Mouse (Mus musculus): ENCODE measurements around the gene Tbrg1. TPM values are rescaled to one million over a fixed set of nuclear protein-coding genes. Genes with fewer than 3 reads are reported as not detected.

Tbrg1 gene
- polyA plus RNA-seq, 1 experiment from 2014 or later: 97.7 TPM

- DNase-seq (ENCODE audit: low read depth, low spot score) (no peak), ATAC-seq (no peak)
- no peaks in the 10 kb centered on the region for H3K27me3 ChIP-seq
- in situ Hi-C loops (cut with MboI; ENCODE audit: low pct_unique_long_range_greater_than_20kb): no loop called here
- ChIA-PET CTCF (interaction anchor here (1.1 to 3.6 kb wide), 3 partner anchors 19 to 300 kb away, joined by 3 to 12 read pairs (median 3); no protein-coding TSS in a partner anchor), POLR2A (no interaction called here)
- TF ChIP-seq CTCF (IDR thresholded peaks at IDR 0.05): no peak
Observed at GRCm38 (mm10) chr9:37632305-37632704, 24.8 kb downstream of the Tbrg1 start.

- TF ChIP-seq CTCF (IDR thresholded peaks at IDR 0.05): no peak
- ChIA-PET CTCF (interaction anchor here (1.8 kb wide), 1 partner anchor 15 kb away, joined by 7 read pairs; no protein-coding TSS in a partner anchor), POLR2A (no interaction called here)
- in situ Hi-C loops (cut with MboI; ENCODE audit: low pct_unique_long_range_greater_than_20kb): no loop called here
- DNase-seq (ENCODE audit: low read depth, low spot score) (no peak), ATAC-seq (no peak)
- H3K27me3 ChIP-seq: no peaks in the 10 kb centered on the region
Observed at GRCm38 (mm10) chr9:37629941-37630340, 27.2 kb downstream of the Tbrg1 start.

- no peak for DNase-seq (ENCODE audit: low read depth, low spot score)
- ChIA-PET POLR2A (no interaction called here), CTCF (no interaction called here)
- ATAC-seq: no peak
- TF ChIP-seq CTCF (IDR thresholded peaks at IDR 0.05): no peak
- no peaks in the 10 kb centered on the region for H3K27me3 ChIP-seq
- in situ Hi-C loops (cut with MboI; ENCODE audit: low pct_unique_long_range_greater_than_20kb): no loop called here
Observed at GRCm38 (mm10) chr9:37628581-37628980, 28.5 kb downstream of the Tbrg1 start.

- no peak for ATAC-seq
- no peaks in the 10 kb centered on the region for H3K27me3 ChIP-seq
- TF ChIP-seq CTCF (IDR thresholded peaks at IDR 0.05): no peak
- CTCF ChIA-PET: no interaction called here
- in situ Hi-C loops (cut with MboI; ENCODE audit: low pct_unique_long_range_greater_than_20kb): no loop called here
- DNase-seq (ENCODE audit: low read depth, low spot score): no peak
- POLR2A ChIA-PET: no interaction called here
Observed at GRCm38 (mm10) chr9:37627263-37627662, 29.8 kb downstream of the Tbrg1 start.

- DNase-seq (ENCODE audit: low read depth, low spot score) (no peak), ATAC-seq (no peak)
- TF ChIP-seq CTCF (IDR thresholded peaks at IDR 0.05): no peak
- ChIA-PET POLR2A (no interaction called here), CTCF (interaction anchor here (0.7 kb wide), 1 partner anchor 10 kb away, joined by 3 read pairs; no protein-coding TSS in a partner anchor)
- no peaks in the 10 kb centered on the region for H3K27me3 ChIP-seq
- in situ Hi-C loops (cut with MboI; ENCODE audit: low pct_unique_long_range_greater_than_20kb): no loop called here
Observed at GRCm38 (mm10) chr9:37626103-37626567, 31.0 kb downstream of the Tbrg1 start.

GRCm38 (mm10) chr9:37625641-37626040 lies 31.5 kb downstream of the Tbrg1 start:
- CTCF ChIA-PET: interaction anchor here (0.7 kb wide), 1 partner anchor 10 kb away, joined by 3 read pairs; no protein-coding TSS in a partner anchor
- no peak for TF ChIP-seq CTCF (IDR thresholded peaks at IDR 0.05)
- DNase-seq (ENCODE audit: low read depth, low spot score): no peak
- in situ Hi-C loops (cut with MboI; ENCODE audit: low pct_unique_long_range_greater_than_20kb): no loop called here
- no peak for ATAC-seq
- H3K27me3 ChIP-seq: no peaks in the 10 kb centered on the region
- POLR2A ChIA-PET: interaction anchor here (1.0 kb wide), 1 partner anchor 119 kb away, joined by 3 read pairs; no protein-coding TSS in a partner anchor

GRCm38 (mm10) chr9:37625129-37625528 lies 32.0 kb downstream of the Tbrg1 start:
- in situ Hi-C loops (cut with MboI; ENCODE audit: low pct_unique_long_range_greater_than_20kb): no loop called here
- no peak for ATAC-seq
- no peak for DNase-seq (ENCODE audit: low read depth, low spot score)
- ChIA-PET CTCF (interaction anchor here (0.7 to 1.2 kb wide), 2 partner anchors 11 kb away, joined by 3 read pairs; no protein-coding TSS in a partner anchor), POLR2A (interaction anchor here (1.0 kb wide), 1 partner anchor 118 kb away, joined by 3 read pairs; no protein-coding TSS in a partner anchor)
- no peaks in the 10 kb centered on the region for H3K27me3 ChIP-seq
- TF ChIP-seq CTCF (IDR thresholded peaks at IDR 0.05): no peak

- H3K27me3 ChIP-seq: no peaks in the 10 kb centered on the region
- no peak for ATAC-seq
- ChIA-PET CTCF (interaction anchor here (1.2 kb wide), 1 partner anchor 11 kb away, joined by 3 read pairs; no protein-coding TSS in a partner anchor), POLR2A (interaction anchor here (0.5 to 1.0 kb wide), 2 partner anchors 62 to 118 kb away, joined by 3 to 5 read pairs; no protein-coding TSS in a partner anchor)
- TF ChIP-seq CTCF (IDR thresholded peaks at IDR 0.05): no peak
- in situ Hi-C loops (cut with MboI; ENCODE audit: low pct_unique_long_range_greater_than_20kb): no loop called here
- DNase-seq (ENCODE audit: low read depth, low spot score): no peak
Observed at GRCm38 (mm10) chr9:37624502-37624901, 32.6 kb downstream of the Tbrg1 start.

- H3K27me3 ChIP-seq: no peaks in the 10 kb centered on the region
- ChIA-PET POLR2A (no interaction called here), CTCF (interaction anchor here (1.2 kb wide), 1 partner anchor 12 kb away, joined by 3 read pairs; no protein-coding TSS in a partner anchor)
- no peak for TF ChIP-seq CTCF (IDR thresholded peaks at IDR 0.05)
- in situ Hi-C loops (cut with MboI; ENCODE audit: low pct_unique_long_range_greater_than_20kb): no loop called here
- ATAC-seq: no peak
- DNase-seq (ENCODE audit: low read depth, low spot score): no peak
Observed at GRCm38 (mm10) chr9:37623981-37624380, 33.1 kb downstream of the Tbrg1 start.

GRCm38 (mm10) chr9:37621290-37621689 lies 35.8 kb downstream of the Tbrg1 start:
- H3K27me3 ChIP-seq: no peaks in the 10 kb centered on the region
- CTCF ChIA-PET: interaction anchor here (5.5 kb wide), 1 partner anchor 190 kb away, joined by 24 read pairs; no protein-coding TSS in a partner anchor
- TF ChIP-seq CTCF (IDR thresholded peaks at IDR 0.05): no peak
- POLR2A ChIA-PET: no interaction called here
- in situ Hi-C loops (cut with MboI; ENCODE audit: low pct_unique_long_range_greater_than_20kb): no loop called here
- no peak for DNase-seq (ENCODE audit: low read depth, low spot score)
- no peak for ATAC-seq

- peak; percentile 73 for TF ChIP-seq CTCF (IDR thresholded peaks at IDR 0.05)
- in situ Hi-C loops (cut with MboI; ENCODE audit: low pct_unique_long_range_greater_than_20kb): loop anchor here (5.0 to 10.0 kb wide), 3 partner anchors 74 to 184 kb away; partner anchors contain the start of gene Robo3
- DNase-seq (ENCODE audit: low read depth, low spot score) (no peak), ATAC-seq (no peak)
- H3K27me3 ChIP-seq: no peaks in the 10 kb centered on the region
- POLR2A ChIA-PET: interaction anchor here (1.2 kb wide), 1 partner anchor 178 kb away, joined by 3 read pairs; no protein-coding TSS in a partner anchor
- CTCF ChIA-PET: interaction anchor here (3.8 kb wide), 1 partner anchor 154 kb away, joined by 27 read pairs; no protein-coding TSS in a partner anchor
Observed at GRCm38 (mm10) chr9:37616770-37617169, 40.3 kb downstream of the Tbrg1 start.

Data from Patski (cell line).